Mouse (Mus musculus): ENCODE data around the gene Nudt13.

Gene Nudt13

GRCm38 (mm10) chr14:20340149-20340548 lies 45.7 kb downstream of the Nudt13 start:
- peak in 1 of 2 experiments; percentile 51 for DNase-seq (ENCODE audit: low spot score in 2 of 2)

- DNase-seq (ENCODE audit: low spot score in 2 of 2), result peak in 1 of 2 experiments; percentile 35
These were observed 46.4 kb downstream of the Nudt13 start for GRCm38 (mm10) chr14:20340866-20341265.

- no peak for DNase-seq (ENCODE audit: low spot score in 2 of 2)
These were observed 51.4 kb downstream of the Nudt13 start for GRCm38 (mm10) chr14:20345885-20346284.

- no peak for DNase-seq (ENCODE audit: low spot score in 2 of 2)
These were observed 53.0 kb downstream of the Nudt13 start for GRCm38 (mm10) chr14:20347441-20347990.

GRCm38 (mm10) chr14:20347991-20348541 lies 53.6 kb downstream of the Nudt13 start, which contains the start of the genes Ecd and Fam149b:
Gene Ecd, minus strand, starts transcription at chr14:20348121.
Gene Fam149b, plus strand, starts transcription at chr14:20348162.
- peak; percentile 92 to 94 for DNase-seq (ENCODE audit: low spot score in 2 of 2)

GRCm38 (mm10) chr14:20363230-20363629 lies 68.7 kb downstream of the Nudt13 start:
- DNase-seq (ENCODE audit: low spot score in 2 of 2), result no peak

Data from natural killer cell, adult 2 months (primary cell).